Mouse (Mus musculus): ENCODE results near the gene Zmiz2.
"Not testable (repeated sequence)": the region's sequence is repeated elsewhere in the genome, so short reads cannot be mapped to it uniquely, and the experiment has no call there.

Zmiz2 gene

GRCm38 (mm10) chr11:6419156-6419555, 30.3 kb downstream of the Zmiz2 start:
- DNase-seq (ENCODE audit: low spot score in 2 of 2): not testable (repeated sequence)

- DNase-seq (ENCODE audit: low spot score in 2 of 2): no peak
Observed at GRCm38 (mm10) chr11:6420283-6420703, 31.4 kb downstream of the Zmiz2 start.

DNA sequence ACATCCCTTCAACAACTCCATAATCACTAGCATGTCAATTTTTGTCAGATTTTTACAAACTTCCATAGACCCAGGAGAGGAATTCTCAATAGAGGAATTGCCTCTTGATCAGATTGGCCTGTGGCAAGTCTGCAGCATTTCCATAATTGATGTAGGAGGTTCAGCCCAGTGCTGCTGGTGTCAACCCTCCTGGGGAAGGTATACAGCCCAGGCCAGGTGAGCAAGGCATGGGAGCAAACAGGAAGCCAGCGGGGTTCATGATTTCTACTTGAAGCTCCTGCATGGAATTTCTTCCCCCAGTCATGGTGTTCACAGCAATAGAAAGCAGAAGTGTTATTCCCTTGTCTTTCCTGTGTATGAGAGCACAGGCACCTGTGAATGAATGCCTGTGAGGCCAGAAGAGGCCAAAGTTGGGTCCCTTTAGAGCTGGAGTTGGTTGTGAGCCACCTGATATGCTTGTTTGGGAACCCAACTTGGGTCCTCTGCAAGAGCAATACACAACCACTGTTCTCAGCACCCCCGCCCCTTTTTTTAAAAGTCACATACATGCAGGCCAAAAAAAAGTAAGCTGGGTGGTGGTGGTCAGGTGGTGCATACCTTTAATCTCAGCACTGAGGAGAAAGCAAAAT, 32.0 kb downstream of the Zmiz2 start:
- no peak for DNase-seq (ENCODE audit: low spot score in 2 of 2)

GRCm38 (mm10) chr11:6430186-6430585, 41.3 kb downstream of the Zmiz2 start:
- DNase-seq (ENCODE audit: low spot score in 2 of 2): no peak

- peak in 1 of 2 experiments; percentile 41 for DNase-seq (ENCODE audit: low spot score in 2 of 2)
Observed at GRCm38 (mm10) chr11:6436442-6436841, 47.6 kb downstream of the Zmiz2 start.

DNA sequence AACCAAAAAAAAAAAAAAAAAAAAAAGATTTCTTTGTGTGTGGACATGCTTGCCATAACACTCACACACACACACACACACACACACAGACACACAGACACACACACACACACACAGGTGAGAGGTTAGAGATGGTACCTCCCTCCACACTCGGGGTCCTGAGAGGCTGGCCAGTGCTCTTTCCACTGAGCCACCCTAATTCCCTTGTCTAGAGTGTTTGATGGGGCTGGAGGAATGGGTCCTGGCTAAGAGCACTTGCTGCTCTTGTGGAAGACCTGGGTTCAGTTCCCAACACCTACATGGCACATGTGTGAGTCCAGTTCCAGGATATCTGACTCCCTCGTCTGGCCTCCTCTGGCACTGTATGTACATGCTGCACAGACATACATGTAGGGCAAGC, 48.8 kb downstream of the Zmiz2 start:
- no peak for DNase-seq (ENCODE audit: low spot score in 2 of 2)

DNA sequence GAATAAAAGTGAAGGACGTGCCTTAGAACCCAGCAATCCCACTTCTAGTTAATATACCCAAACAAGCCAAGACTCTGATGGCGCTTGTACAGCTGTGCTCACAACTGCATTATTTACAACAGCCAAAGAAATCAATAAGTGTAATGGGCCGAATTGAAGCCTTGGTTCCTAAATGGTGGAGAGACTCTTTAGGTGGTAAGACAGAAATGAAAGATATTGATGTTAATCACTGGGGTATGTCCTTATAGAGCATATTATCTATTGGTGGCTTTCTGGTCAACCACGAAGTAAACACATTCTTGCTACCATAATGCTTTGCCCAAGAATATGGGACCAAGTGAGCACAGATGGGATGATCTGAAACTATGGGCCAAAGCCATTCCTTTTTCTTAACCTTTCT, 51.3 kb downstream of the Zmiz2 start:
- DNase-seq (ENCODE audit: low spot score in 2 of 2): no peak

DNA sequence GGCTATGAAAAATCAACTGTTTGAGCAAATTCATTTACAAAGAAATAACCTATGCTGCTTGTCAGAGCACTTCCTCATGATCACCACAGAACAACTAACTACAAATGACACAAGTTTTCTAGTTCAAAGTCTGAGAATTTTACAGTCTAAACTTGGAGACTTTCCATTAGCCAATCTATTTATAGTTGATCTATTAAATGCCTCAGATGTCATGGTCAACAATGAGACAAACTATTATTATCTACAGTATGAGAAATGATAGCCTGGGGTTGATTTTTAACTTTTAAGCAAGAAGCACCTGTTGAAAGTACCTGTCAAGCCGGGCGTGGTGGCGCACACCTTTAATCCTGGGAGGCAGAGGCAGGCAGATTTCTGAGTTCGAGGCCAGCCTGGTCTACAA, 53.7 kb downstream of the Zmiz2 start:
- DNase-seq (ENCODE audit: low spot score in 2 of 2): no peak

DNA sequence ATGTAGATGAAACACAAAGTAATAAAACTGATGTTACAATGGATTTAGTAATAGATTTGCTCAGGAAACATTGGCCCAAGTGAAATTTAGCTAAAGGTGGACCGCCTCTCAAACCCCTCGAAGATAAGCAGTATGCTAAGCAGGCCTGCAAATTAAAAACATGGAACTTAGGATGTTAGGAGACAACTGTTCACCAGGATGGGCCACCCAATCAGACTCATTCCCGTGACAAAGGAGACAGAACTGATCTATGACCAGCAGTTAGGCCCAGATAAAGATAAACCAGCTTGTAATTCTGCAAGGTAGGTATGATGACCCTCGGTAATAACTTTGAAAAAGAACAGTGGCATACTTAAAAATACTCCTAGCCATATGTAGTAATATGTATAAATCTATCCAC, 54.2 kb downstream of the Zmiz2 start:
- DNase-seq (ENCODE audit: low spot score in 2 of 2): no peak

DNA sequence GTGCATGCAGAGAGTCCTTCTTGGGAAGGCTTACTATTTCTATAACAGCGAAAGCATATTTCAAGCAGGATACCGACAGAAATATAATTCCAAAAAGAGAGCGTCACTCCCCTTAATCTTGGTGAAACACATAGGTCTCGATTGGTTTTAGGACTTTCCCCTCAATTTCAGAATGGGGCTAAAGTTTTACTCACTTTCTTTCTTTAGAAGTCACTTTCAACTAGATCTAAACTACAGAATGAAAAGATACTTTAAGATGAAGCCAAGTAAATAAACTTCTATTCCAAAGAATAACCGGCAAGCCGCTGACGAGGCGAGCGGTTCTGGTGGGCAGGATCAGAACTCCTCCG, 54.8 kb downstream of the Zmiz2 start:
- DNase-seq (ENCODE audit: low spot score in 2 of 2): no peak

- peak; percentile 99 for DNase-seq (ENCODE audit: low spot score in 2 of 2)
Observed at GRCm38 (mm10) chr11:6444077-6444853, 55.4 kb downstream of the Zmiz2 start, which contains the start of gene H2afv. TSS of gene H2afv (minus strand) at chr11:6444443.

GRCm38 (mm10) chr11:6445441-6445840, 56.6 kb downstream of the Zmiz2 start:
- DNase-seq (ENCODE audit: low spot score in 2 of 2): no peak

DNA sequence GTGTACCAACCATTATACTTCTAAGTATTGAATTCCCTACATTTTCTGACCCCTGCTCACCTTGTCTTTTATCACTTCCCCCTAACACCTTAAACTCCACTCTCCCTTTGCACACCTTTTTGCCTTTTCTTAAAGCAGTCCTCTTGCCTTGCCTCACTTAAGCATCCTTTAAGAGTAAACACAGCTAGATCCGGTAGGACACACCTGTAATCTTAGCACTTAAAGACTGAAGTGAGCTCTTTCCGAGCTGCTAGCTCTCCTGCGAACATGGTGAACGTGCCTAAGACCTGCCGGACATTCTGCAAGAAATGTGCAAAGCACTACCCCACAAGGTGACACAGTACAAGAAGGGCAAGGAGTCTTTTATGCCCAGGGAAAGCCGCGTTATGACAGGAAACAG, 57.1 kb downstream of the Zmiz2 start:
- no peak for DNase-seq (ENCODE audit: low spot score in 2 of 2)

DNA sequence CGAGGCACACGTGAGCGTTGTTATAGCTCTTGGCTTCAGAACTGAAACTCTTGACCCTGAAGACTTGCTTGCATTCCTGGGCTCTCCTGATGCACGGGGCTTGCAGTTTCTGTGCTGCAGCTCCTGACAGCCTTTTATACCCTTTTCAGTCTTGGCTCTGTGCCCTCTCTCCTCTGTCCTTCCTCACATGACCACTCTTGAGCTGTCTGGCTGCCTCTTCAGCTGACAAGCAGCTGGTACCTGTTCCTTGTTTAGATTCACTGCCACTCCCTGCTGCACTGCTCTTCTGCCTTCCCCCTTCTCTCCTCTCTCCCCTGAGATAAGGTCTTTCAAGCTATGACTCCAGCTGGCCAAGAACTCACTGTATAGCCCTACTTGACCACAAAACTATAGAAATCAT, 58.6 kb downstream of the Zmiz2 start:
- DNase-seq (ENCODE audit: low spot score in 2 of 2): no peak

DNA sequence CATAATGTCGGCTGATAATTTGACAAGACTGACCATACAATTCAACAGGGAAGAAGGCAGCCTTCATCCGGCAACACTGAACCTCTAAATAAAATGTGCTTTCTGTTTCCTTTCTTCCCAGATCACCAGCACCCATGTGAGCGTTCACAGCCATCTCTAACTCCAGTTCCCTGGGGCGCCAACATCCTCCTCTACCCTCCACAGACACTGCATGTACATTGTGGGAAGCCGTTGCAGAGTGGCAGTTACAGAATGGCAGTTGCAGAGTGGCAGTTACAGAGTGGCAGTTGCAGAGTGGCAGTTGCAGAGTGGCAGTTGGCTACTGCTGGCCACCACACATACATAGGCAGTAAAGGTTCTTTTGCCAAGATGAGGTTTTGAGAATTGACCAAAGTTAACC, 59.3 kb downstream of the Zmiz2 start:
- DNase-seq (ENCODE audit: low spot score in 2 of 2): not testable (repeated sequence)

Measured in right cerebral cortex, adult 2 months (tissue).